Mouse (Mus musculus): ENCODE measurements around the gene Arhgap32.

DNA sequence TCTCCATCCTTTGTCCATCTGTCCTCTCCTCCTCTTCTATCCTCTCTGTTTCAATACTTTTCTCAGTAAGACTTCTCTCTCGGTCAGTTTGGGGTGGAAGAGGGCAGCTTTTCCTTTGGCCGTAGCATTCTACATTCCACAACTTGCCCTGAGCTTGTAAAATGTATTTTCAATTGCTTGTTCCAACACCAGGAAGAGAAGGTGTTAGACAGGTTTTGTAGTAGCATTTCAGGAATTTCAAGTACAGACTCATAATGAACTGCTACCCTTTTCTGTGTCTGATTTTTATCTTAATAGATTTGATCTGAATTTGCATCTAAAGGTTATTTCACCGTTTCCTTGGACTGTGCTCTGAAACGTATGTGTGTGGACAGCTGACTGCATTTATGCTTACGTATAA lies 336 bp downstream of the Arhgap32 start:
- TF ChIP-seq EP300 (IDR thresholded peaks at IDR 0.05; ENCODE audit: insufficient read depth, low read depth, low read length) = no peak
- TF ChIP-seq CTCF (IDR thresholded peaks at IDR 0.05; ENCODE audit: low read depth, low read length) = no peak
- no peak for TF ChIP-seq POLR2A (IDR thresholded peaks at IDR 0.05; ENCODE audit: insufficient read depth, low read length)

Measured in ES-Bruce4 (cell line).